Comparison of ENCODE assay signal across 12 mouse cellular contexts in the genomic region with DNA sequence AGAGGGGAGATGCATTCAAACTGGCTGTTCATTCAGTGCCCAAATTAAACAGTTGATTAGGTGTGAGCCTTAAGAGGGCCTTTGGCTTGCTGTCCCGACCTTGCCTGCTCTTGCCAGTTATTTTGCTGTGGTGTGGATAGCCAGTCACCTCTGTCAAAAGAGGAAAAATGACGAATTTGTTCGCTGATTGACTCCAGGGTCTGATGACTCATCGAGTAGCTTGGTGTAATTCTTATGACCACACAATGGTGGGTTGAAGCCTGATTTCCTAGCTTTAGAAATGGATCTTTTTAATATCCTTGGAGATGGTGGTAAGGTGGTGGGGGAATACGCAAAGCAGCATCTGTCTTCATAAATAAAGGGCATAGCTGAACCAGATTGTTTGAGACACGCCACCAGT.
"Had no signal": no experiment of that assay in that cellular context is flagged by ENCODE, and none has a peak within 500 bp of the region (broad histone marks: within the 10 kb centered on the region; RNA-seq: fewer than 3 reads in every experiment).

No protein-coding gene starts in this region.

- DNase-seq: gastrocnemius, adult 2 months; gastrocnemius, postnatal 10 days; gastrocnemius, postnatal 25 days; heart, adult 2 months; heart, postnatal 4 days; kidney, adult 18-20 months; kidney, adult 8-10 months; kidney, postnatal 14 days; kidney, postnatal 36 days; layer of hippocampus, adult 9-11 months; layer of hippocampus, postnatal 36 days; left cerebral cortex, postnatal 4 days had no signal
